Mouse (Mus musculus) C2C12 (cell line): Measurements from ENCODE around the gene Ypel2. TPM values are rescaled to one million over a fixed set of nuclear protein-coding genes. Genes with fewer than 3 reads are reported as not detected.

Experiments used
- H3K27me3 ChIP-seq: one replicate; pipeline ENCODE4 v1.6.1; 2011; ENCODE audit not compliant: control insufficient read depth, insufficient read depth, insufficient read length
- H3K36me3 ChIP-seq: one replicate; pipeline ENCODE4 v1.6.1; 2011; ENCODE audit not compliant: control insufficient read depth, insufficient read depth
- H3K4me3 ChIP-seq: one replicate; pipeline ENCODE4 v1.5.1; 2011; ENCODE audit warnings: mild to moderate bottlenecking, control low read depth; ENCODE audit not compliant: poor library complexity, insufficient read depth, severe bottlenecking
- H3K79me2 ChIP-seq: one replicate; pipeline ENCODE4 v1.6.1; 2011; ENCODE audit not compliant: control insufficient read depth, insufficient read depth
- H3K79me3 ChIP-seq: one replicate; pipeline ENCODE4 v1.6.1; 2011; ENCODE audit warnings: low read depth, control low read depth
- H3ac ChIP-seq: one replicate; pipeline ENCODE3; 2011; ENCODE audit warnings: low read depth; ENCODE audit not compliant: control insufficient read depth, insufficient read length
- CEBPB ChIP-seq: IDR thresholded peaks from one replicate; pipeline ENCODE4 v1.6.1; 2011; ENCODE audit warnings: low read depth, mild to moderate bottlenecking, control low read depth, moderate library complexity
- CTCF ChIP-seq: IDR thresholded peaks from one replicate; pipeline ENCODE4 v1.5.1; 2011; ENCODE audit not compliant: control insufficient read depth, insufficient read depth, insufficient read length
- FOSL1 ChIP-seq: IDR thresholded peaks from one replicate; pipeline ENCODE4 v1.8.0; 2011; ENCODE audit warnings: mild to moderate bottlenecking, low read length; ENCODE audit not compliant: poor library complexity, insufficient read depth, severe bottlenecking
- MAX ChIP-seq: IDR thresholded peaks from one replicate; pipeline ENCODE4 v1.6.1; 2011; ENCODE audit warnings: mild to moderate bottlenecking, control low read depth
- MYOD1 ChIP-seq: IDR thresholded peaks from one replicate; pipeline ENCODE4 v1.6.1; 2011; ENCODE audit warnings: low read depth; ENCODE audit not compliant: control insufficient read depth, insufficient read length
- MYOG ChIP-seq: IDR thresholded peaks from one replicate; pipeline ENCODE4 v1.6.1; 2011; ENCODE audit not compliant: control insufficient read depth, insufficient read length; ENCODE audit errors: extremely low read depth
- USF1 ChIP-seq: IDR thresholded peaks from one replicate; pipeline ENCODE4 v1.6.1; 2011; ENCODE audit warnings: low read depth, mild to moderate bottlenecking, control low read depth, moderate library complexity
- polyA plus RNA-seq: library from polyadenylated mRNA; unstranded; fragments of >200 nt; fragmentation: generic; extraction: Trizol; gene quantifications from one replicate; pipeline ENCODE4 v1.2.1, GENCODE M21; 2012; ENCODE audit warnings: missing spikeins

Ypel2 gene
- polyA plus RNA-seq, 1 experiment, result 0.14 TPM

- Histone ChIP-seq H3K79me2 (no peaks in the 10 kb centered on the region), H3ac (no peak overlapping the region)
Observed at GRCm38 (mm10) chr11:86895156-86895555, 98.4 kb downstream of the Ypel2 start.

DNA sequence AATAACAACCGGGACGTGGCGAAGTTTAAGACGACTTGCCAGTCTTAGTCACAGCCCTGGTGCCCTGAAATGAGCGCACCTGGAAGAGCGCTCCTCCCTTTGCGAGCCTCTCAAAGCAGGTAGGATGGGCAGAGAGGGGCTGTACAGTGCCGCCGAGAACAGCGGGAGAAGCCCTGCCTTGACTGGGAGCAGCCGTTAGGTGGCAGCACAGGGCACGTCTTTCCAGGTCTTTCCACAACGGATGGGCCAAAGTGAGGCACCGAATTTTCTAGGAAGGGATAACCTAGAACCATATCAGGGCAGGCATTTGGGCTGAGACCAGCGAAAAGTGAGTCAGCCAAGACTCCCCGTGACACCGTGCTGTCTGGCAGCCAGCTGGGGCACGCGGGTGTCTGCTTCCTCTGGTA, 99.3 kb downstream of the Ypel2 start:
- Histone ChIP-seq H3K27me3 (no peaks in the 10 kb centered on the region), H3K36me3 (no peaks in the 10 kb centered on the region), H3K79me3 (no peaks in the 10 kb centered on the region), H3ac (no peak overlapping the region), H3K4me3 (no peak overlapping the region), H3K79me2 (no peaks in the 10 kb centered on the region)
- TF ChIP-seq MYOG, result no peak
- peak; percentile 93 for TF ChIP-seq CTCF
- peak; percentile 7 for TF ChIP-seq FOSL1
- TF ChIP-seq MAX, result no peak

More at GRCm38 (mm10) chr11:86895156-86895555, 98.4 kb downstream of the Ypel2 start:
- H3K36me3 ChIP-seq, result no peaks in the 10 kb centered on the region
- H3K79me3 ChIP-seq, result no peaks in the 10 kb centered on the region
- H3K4me3 ChIP-seq, result no peak overlapping the region
- TF ChIP-seq FOSL1, result no peak
- TF ChIP-seq CEBPB, result no peak
- no peak for TF ChIP-seq CTCF
- no peak for TF ChIP-seq USF1
- no peak for TF ChIP-seq MAX
- no peak for TF ChIP-seq MYOD1
- TF ChIP-seq MYOG, result no peak
- no peaks in the 10 kb centered on the region for H3K27me3 ChIP-seq

GRCm38 (mm10) chr11:86892996-86893670, 100.4 kb downstream of the Ypel2 start:
- no peak for TF ChIP-seq CEBPB
- no peak for TF ChIP-seq MAX
- no peak for TF ChIP-seq CTCF
- no peak for TF ChIP-seq MYOD1
- no peak for TF ChIP-seq FOSL1
- TF ChIP-seq MYOG, result no peak
- no peak for TF ChIP-seq USF1
- Histone ChIP-seq H3ac (no peak overlapping the region), H3K27me3 (no peaks in the 10 kb centered on the region), H3K79me2 (no peaks in the 10 kb centered on the region), H3K36me3 (no peaks in the 10 kb centered on the region), H3K4me3 (no peak overlapping the region), H3K79me3 (no peaks in the 10 kb centered on the region)

Other genes starting within 250 kb of the Ypel2 start
- 65.1 TPM for gene Cltc, start 236.1 kb downstream of the Ypel2 start, polyA plus RNA-seq
- gene Dhx40, start 186.0 kb downstream of the Ypel2 start, polyA plus RNA-seq, result 6.3 TPM
- 7.7 TPM for gene Gdpd1, start 80.4 kb upstream of the Ypel2 start, polyA plus RNA-seq
- 14.4 TPM for gene Smg8, start 93.1 kb upstream of the Ypel2 start, polyA plus RNA-seq
- 18.8 TPM for gene Prr11, start 115.0 kb upstream of the Ypel2 start, polyA plus RNA-seq
- 15.1 TPM for gene Ska2, start 115.5 kb upstream of the Ypel2 start, polyA plus RNA-seq
- gene Trim37, start 133.4 kb upstream of the Ypel2 start, polyA plus RNA-seq, result 11.2 TPM